Mouse (Mus musculus) B cell, adult (primary cell): Measurements from ENCODE around the gene Gm15127. TPM values are rescaled to one million over a fixed set of nuclear protein-coding genes. Genes with fewer than 3 reads are reported as not detected.

ENCODE experiments used
- total RNA-seq: library from RNA; stranded (reverse); gene quantifications from 4 replicates; pipeline ENCODE4 v1.2.4, GENCODE M21; 2023; ENCODE audit not compliant: inconsistent age

The Gm15127 gene
- not detected in 4 replicates for total RNA-seq

DNA sequence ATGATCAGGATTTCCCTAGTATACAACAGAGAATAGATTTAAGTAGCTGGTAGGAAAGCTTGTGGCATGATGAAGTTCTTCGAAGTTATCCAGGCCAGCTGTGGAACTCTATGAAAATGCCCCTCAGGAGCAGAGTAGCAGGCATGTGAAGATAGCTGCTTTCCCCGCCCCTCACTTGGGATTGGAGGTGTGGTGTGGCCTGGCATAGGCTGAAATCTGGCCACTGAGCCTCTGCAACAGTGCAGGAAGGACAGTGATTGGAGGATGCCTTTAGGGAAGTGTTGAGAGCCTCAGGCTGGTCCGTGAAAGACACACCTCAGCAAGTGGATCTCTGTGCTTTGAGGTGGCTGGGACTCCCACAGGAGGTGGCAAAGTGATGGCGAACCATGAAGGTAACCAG lies at the start of gene Gm15127:
Gene Gm15127 (plus strand): TSS at position 301 of the 400 bp plus-strand sequence.

DNA sequence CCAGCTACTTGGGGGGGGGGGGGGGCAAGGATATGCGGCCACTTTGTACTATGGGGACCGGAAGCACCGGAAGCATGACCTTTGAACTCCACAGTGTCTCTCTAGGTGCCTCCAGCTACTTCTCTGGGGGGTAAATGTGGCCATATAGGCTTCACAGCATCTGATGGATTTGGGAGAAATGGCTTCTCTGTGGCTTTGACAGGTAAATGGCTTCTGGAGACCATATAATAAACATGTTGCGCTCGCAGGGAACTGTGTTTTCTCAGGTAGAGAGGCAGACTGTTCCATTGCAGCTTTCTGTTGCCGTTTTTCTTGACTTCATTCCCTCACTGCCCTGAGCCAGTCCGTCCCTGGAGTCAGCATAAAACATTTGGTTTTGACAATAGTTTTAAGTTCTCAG lies 48.3 kb upstream of the Gm15127 start, which contains the start of gene Gm8334:
Gene Gm8334 (minus strand): TSS at position 101 of the 400 bp plus-strand sequence.

Other genes with a start within 250 kb of the Gm15127 start
- not detected in 4 replicates for gene Gm15114, start 174.6 kb upstream of the Gm15127 start, total RNA-seq
- not detected in 4 replicates for gene Gm8334, start 48.4 kb upstream of the Gm15127 start, total RNA-seq
- not detected in 4 replicates for gene Luzp4, start 194.0 kb downstream of the Gm15127 start, total RNA-seq